Mouse (Mus musculus) forebrain, embryonic 16.5 days (tissue): ENCODE data around the gene Erg28. TPM values are rescaled to one million over a fixed set of nuclear protein-coding genes. Genes with fewer than 3 reads are reported as not detected.

Source experiments
- ATAC-seq: fragments of 200-750 bp; cut with Nextera tagmentation; 2 replicates; pipeline ENCODE4 v1.8.0; 2017; ENCODE audit warnings: mild to moderate bottlenecking, moderate library complexity
- H3K27ac ChIP-seq: fragments of 300-500 bp; sonication (generic); 2 replicates; pipeline ENCODE4 v1.5.1; 2014; ENCODE audit warnings: low read length, control low read depth
- H3K27me3 ChIP-seq: fragments of 300-500 bp; sonication (generic); replicated peaks from 2 replicates; pipeline ENCODE4 v1.6.1; 2014; ENCODE audit warnings: low read length; ENCODE audit not compliant: control insufficient read depth, insufficient read depth
- H3K36me3 ChIP-seq: fragments of 300-500 bp; sonication (generic); 2 replicates; pipeline ENCODE4 v1.6.1; 2014; ENCODE audit not compliant: control insufficient read depth, insufficient read depth
- H3K4me1 ChIP-seq: fragments of 300-500 bp; sonication (generic); replicated peaks from 2 replicates; pipeline ENCODE4 v1.6.1; 2014; ENCODE audit warnings: low read length; ENCODE audit not compliant: control insufficient read depth, insufficient read depth
- H3K4me2 ChIP-seq: fragments of 300-500 bp; sonication (generic); 2 replicates; pipeline ENCODE4 v1.6.1; 2014; ENCODE audit warnings: mild to moderate bottlenecking, low read length, control low read depth
- H3K4me3 ChIP-seq: fragments of 300-500 bp; sonication (generic); replicated peaks from 2 replicates; pipeline ENCODE4 v1.5.1; 2014; ENCODE audit warnings: mild to moderate bottlenecking, low read length, control low read depth
- H3K9ac ChIP-seq: fragments of 300-500 bp; sonication (generic); replicated peaks from 2 replicates; pipeline ENCODE4 v1.6.1; 2014; ENCODE audit warnings: low read depth, low read length, control low read depth
- H3K9me3 ChIP-seq: fragments of 300-500 bp; sonication (generic); 2 replicates; pipeline ENCODE4 v1.6.1; 2016; ENCODE audit warnings: low read length; ENCODE audit not compliant: control insufficient read depth
- WGBS: fragments of 180-500 bp; shearing (Covaris S2); extraction: QIAGEN DNeasy Blood & Tissue Kit; methylation state at CpG from one replicate; pipeline ENCODE4 v1.1.7; 2014; 5-methylcytosine and 5-hydroxymethylcytosine counted together
- polyA plus RNA-seq: library from polyadenylated mRNA; unstranded; fragments of >200 nt; fragmentation: Nextera tagmentation; extraction: Ambion mirVana; gene quantifications from 2 replicates; pipeline ENCODE4 v1.2.1, GENCODE M21; 2015

Gene Erg28
- polyA plus RNA-seq: 106 TPM in 2 replicates

- Histone ChIP-seq H3K4me1 (peaks cover 16% of the 10 kb centered on the region), H3K27me3 (no peaks in the 10 kb centered on the region), H3K36me3 (no peaks in the 10 kb centered on the region), H3K9me3 (no peaks in the 10 kb centered on the region), H3K27ac (peak within 1 kb of the TSS; percentile 94), H3K9ac (peak within 1 kb of the TSS; percentile 74), H3K4me3 (peak within 1 kb of the TSS; percentile 90), H3K4me2 (peak within 1 kb of the TSS; percentile 82)
- ATAC-seq: peak; percentile 98
- under 1% methylated on average over 64 of the region's 67 CpGs for WGBS
Observed at GRCm38 (mm10) chr12:85824438-85825264, at the start of gene Erg28, which contains the start of gene Ttll5. Gene Erg28, minus strand, starts transcription at chr12:85824550. Gene Ttll5, plus strand, starts transcription at chr12:85824659.

GRCm38 (mm10) chr12:85869423-85869822 lies 45.1 kb upstream of the Erg28 start:
- no peak overlapping the region; the same call in 1 of the 2 replicates for H3K27ac ChIP-seq
- no peak overlapping the region for H3K4me3 ChIP-seq
- WGBS: 8% methylated on average over 6 of the region's 6 CpGs
- no peaks in the 10 kb centered on the region for H3K9me3 ChIP-seq
- no peaks in the 10 kb centered on the region for H3K36me3 ChIP-seq
- H3K9ac ChIP-seq: no peak overlapping the region
- peak; percentile 87 for ATAC-seq
- H3K4me1 ChIP-seq: peaks cover 12% of the 10 kb centered on the region
- no peak overlapping the region for H3K4me2 ChIP-seq
- H3K27me3 ChIP-seq: no peaks in the 10 kb centered on the region

- Histone ChIP-seq H3K4me2 (no peak overlapping the region), H3K4me1 (peaks cover 21% of the 10 kb centered on the region), H3K4me3 (no peak overlapping the region), H3K9ac (no peak overlapping the region), H3K27me3 (no peaks in the 10 kb centered on the region), H3K36me3 (no peaks in the 10 kb centered on the region), H3K9me3 (no peaks in the 10 kb centered on the region), H3K27ac (no peak overlapping the region)
- ATAC-seq: no peak
Observed at GRCm38 (mm10) chr12:85867125-85867524, 42.8 kb upstream of the Erg28 start.

- Histone ChIP-seq H3K27ac (no peak overlapping the region), H3K4me3 (no peak overlapping the region), H3K9ac (no peak overlapping the region), H3K4me2 (no peak overlapping the region), H3K4me1 (peaks cover 25% of the 10 kb centered on the region), H3K27me3 (no peaks in the 10 kb centered on the region), H3K36me3 (no peaks in the 10 kb centered on the region), H3K9me3 (no peaks in the 10 kb centered on the region)
- no peak for ATAC-seq
- WGBS: 63% methylated on average over 4 of the region's 4 CpGs
Observed at GRCm38 (mm10) chr12:85866624-85867023, 42.3 kb upstream of the Erg28 start.

- Histone ChIP-seq H3K4me2 (no peak overlapping the region), H3K4me3 (no peak overlapping the region), H3K9me3 (no peaks in the 10 kb centered on the region), H3K36me3 (no peaks in the 10 kb centered on the region), H3K9ac (no peak overlapping the region), H3K27me3 (no peaks in the 10 kb centered on the region), H3K27ac (no peak overlapping the region), H3K4me1 (peaks cover 25% of the 10 kb centered on the region)
- ATAC-seq: no peak
- 90% methylated on average over 3 of the region's 3 CpGs for WGBS
Observed at GRCm38 (mm10) chr12:85865526-85865925, 41.2 kb upstream of the Erg28 start.

GRCm38 (mm10) chr12:85862514-85862913 lies 38.2 kb upstream of the Erg28 start:
- H3K9me3 ChIP-seq: no peaks in the 10 kb centered on the region
- 40% methylated on average over 2 of the region's 2 CpGs for WGBS
- ATAC-seq: peak; percentile 77
- H3K36me3 ChIP-seq: no peaks in the 10 kb centered on the region
- H3K4me1 ChIP-seq: peaks cover 18% of the 10 kb centered on the region
- peak overlapping the region; percentile 15 for H3K27ac ChIP-seq
- H3K9ac ChIP-seq: 0 out of 2 replicates have a peak overlapping the region, but pooled peaks have one; percentile 1
- H3K27me3 ChIP-seq: no peaks in the 10 kb centered on the region
- no peak overlapping the region for H3K4me2 ChIP-seq
- no peak overlapping the region for H3K4me3 ChIP-seq

GRCm38 (mm10) chr12:85859511-85860189 lies 35.3 kb upstream of the Erg28 start:
- H3K9ac ChIP-seq: no peak overlapping the region
- H3K27ac ChIP-seq: no peak overlapping the region
- H3K36me3 ChIP-seq: no peaks in the 10 kb centered on the region
- no peak overlapping the region for H3K4me3 ChIP-seq
- 16% methylated on average over 3 of the region's 3 CpGs for WGBS
- peak; percentile 61 for ATAC-seq
- H3K4me1 ChIP-seq: peaks cover 18% of the 10 kb centered on the region
- H3K4me2 ChIP-seq: no peak overlapping the region
- H3K27me3 ChIP-seq: no peaks in the 10 kb centered on the region
- no peaks in the 10 kb centered on the region for H3K9me3 ChIP-seq

GRCm38 (mm10) chr12:85859111-85859510 lies 34.8 kb upstream of the Erg28 start:
- Histone ChIP-seq H3K4me2 (no peak overlapping the region), H3K27me3 (no peaks in the 10 kb centered on the region), H3K4me3 (no peak overlapping the region), H3K27ac (no peak overlapping the region), H3K9me3 (no peaks in the 10 kb centered on the region), H3K36me3 (no peaks in the 10 kb centered on the region), H3K4me1 (peaks cover 18% of the 10 kb centered on the region), H3K9ac (no peak overlapping the region)
- no peak for ATAC-seq
- 43% methylated on average over 3 of the region's 3 CpGs for WGBS

GRCm38 (mm10) chr12:85857300-85857699 lies 33.0 kb upstream of the Erg28 start:
- Histone ChIP-seq H3K4me3 (no peak overlapping the region), H3K27me3 (no peaks in the 10 kb centered on the region), H3K4me2 (no peak overlapping the region), H3K9ac (no peak overlapping the region), H3K9me3 (no peaks in the 10 kb centered on the region), H3K36me3 (no peaks in the 10 kb centered on the region), H3K27ac (no peak overlapping the region), H3K4me1 (peaks cover 12% of the 10 kb centered on the region)
- WGBS: 87% methylated on average over 7 of the region's 7 CpGs
- ATAC-seq: no peak
